ENCODE assay signal across 8 mouse cellular contexts in the genomic region with DNA sequence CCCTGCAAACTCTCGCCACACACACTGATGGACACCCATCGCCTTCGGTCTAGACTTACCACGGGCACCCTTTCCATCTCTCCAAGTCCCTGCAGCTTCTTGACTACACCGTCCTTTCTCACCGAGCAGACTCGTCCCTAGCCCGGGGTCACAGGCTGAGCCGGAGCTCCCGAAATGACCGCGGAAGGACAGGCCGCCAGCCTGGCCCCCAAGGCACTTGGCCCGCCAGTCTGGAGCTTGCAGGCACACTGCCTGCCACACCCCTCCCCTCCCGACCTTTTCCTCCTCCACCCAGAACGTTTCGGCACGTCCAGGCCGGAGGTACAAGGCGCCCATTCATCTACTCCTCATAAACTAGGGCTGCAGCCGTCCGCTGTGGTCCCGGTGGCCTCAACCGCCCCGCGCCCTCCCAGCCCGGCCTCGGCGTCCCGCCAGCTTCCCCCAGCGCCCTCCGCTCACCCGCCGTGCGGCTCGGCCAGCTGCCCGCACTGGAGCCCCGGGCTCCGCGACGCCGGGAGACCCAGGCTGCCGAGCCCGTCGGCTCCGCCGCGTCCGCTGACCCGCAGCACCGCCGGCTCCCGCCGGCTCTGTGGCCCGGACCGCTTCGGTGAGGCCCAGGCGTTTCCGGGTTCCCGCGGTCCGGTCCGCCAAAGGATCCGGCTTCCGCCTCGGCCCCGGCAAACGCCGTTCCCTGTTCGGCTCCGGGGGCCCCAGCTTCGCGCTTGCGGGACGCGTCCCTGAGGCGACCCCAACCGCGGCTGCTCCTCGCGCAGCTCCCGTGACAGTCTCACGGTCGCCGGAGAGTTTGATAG. TPM values are rescaled to one million over a fixed set of nuclear protein-coding genes. Genes with fewer than 3 reads are reported as not detected.
DNase-seq lines count a peak whose midpoint lies in the region; ATAC-seq and TF ChIP-seq lines count a peak whose summit lies in the region.

No protein-coding gene starts in this region.

- no peaks in the 10 kb centered on the region for H3K9me3 ChIP-seq in embryonic facial prominence, embryonic 14.5 days (ENCODE audit: control insufficient read depth, low read length)
- H3K9me3 ChIP-seq in limb, embryonic 14.5 days (ENCODE audit: control insufficient read depth, low read length) = no peaks in the 10 kb centered on the region
- no peaks in the 10 kb centered on the region for H3K9me3 ChIP-seq in midbrain, embryonic 16.5 days (replicated peaks; ENCODE audit: control insufficient read depth, low read length, poor library complexity, severe bottlenecking)

- DNase-seq in 3134 (ENCODE audit: extremely low read depth, insufficient read length, low spot score) = peak; percentile 86
- DNase-seq in adrenal gland, postnatal 4 days (ENCODE audit: low spot score in 2 of 2) = peak; percentile 67 to 74
- peak; percentile 67 for DNase-seq in embryonic facial prominence, embryonic 14.5 days (ENCODE audit: low spot score)
- peak; percentile 74 for DNase-seq in heart, adult 8-10 months (ENCODE audit: low spot score)
- peak; percentile 63 for DNase-seq in kidney, adult 9 months
- peak; percentile 65 for DNase-seq in limb, embryonic 14.5 days (ENCODE audit: low spot score)
- DNase-seq in spleen, adult 2 months (ENCODE audit: low read depth in 1 of 2, low spot score in 2 of 2) = peak; percentile 29 to 62

- no peak for TF ChIP-seq CTCF in spleen, adult 2 months (IDR thresholded peaks at IDR 0.05; ENCODE audit: extremely low read depth, insufficient read depth, insufficient read length, insufficient replicate concordance)

- no peaks in the 10 kb centered on the region for H3K27me3 ChIP-seq in embryonic facial prominence, embryonic 14.5 days (replicated peaks; ENCODE audit: control insufficient read depth, insufficient read depth, low read length)
- no peaks in the 10 kb centered on the region for H3K27me3 ChIP-seq in limb, embryonic 14.5 days (ENCODE audit: control insufficient read depth, insufficient read depth, low read length)
- H3K27me3 ChIP-seq in midbrain, embryonic 16.5 days (ENCODE audit: control insufficient read depth, insufficient read depth, low read depth, low read length) = no peaks in the 10 kb centered on the region
- H3K27me3 ChIP-seq in spleen, adult 2 months (ENCODE audit: control insufficient read depth, insufficient read depth, low read length) = no peaks in the 10 kb centered on the region

- no peaks in the 10 kb centered on the region for H3K36me3 ChIP-seq in embryonic facial prominence, embryonic 14.5 days (ENCODE audit: control insufficient read depth, insufficient read depth, low read length)
- peaks cover 2% of the 10 kb centered on the region; the same call in 1 of the 2 replicates for H3K36me3 ChIP-seq in limb, embryonic 14.5 days (ENCODE audit: control insufficient read depth, insufficient read depth, low read length)
- no peaks in the 10 kb centered on the region for H3K36me3 ChIP-seq in midbrain, embryonic 16.5 days (ENCODE audit: control insufficient read depth, insufficient read depth, low read length)
- H3K36me3 ChIP-seq in spleen, adult 2 months (ENCODE audit: control insufficient read depth, insufficient read depth, low read length) = peaks cover 1% of the 10 kb centered on the region; the same call in 1 of the 2 replicates

- H3K4me1 ChIP-seq in embryonic facial prominence, embryonic 14.5 days (ENCODE audit: control insufficient read depth, insufficient read depth, low read length) = peaks cover 10% of the 10 kb centered on the region
- peaks cover 10% of the 10 kb centered on the region for H3K4me1 ChIP-seq in limb, embryonic 14.5 days (ENCODE audit: control insufficient read depth, insufficient read depth, low read length)
- peaks cover 10% of the 10 kb centered on the region for H3K4me1 ChIP-seq in midbrain, embryonic 16.5 days (ENCODE audit: control insufficient read depth, insufficient read depth, low read length)
- H3K4me1 ChIP-seq in spleen, adult 2 months (ENCODE audit: control insufficient read depth, insufficient read depth, insufficient read length) = peaks cover 7% of the 10 kb centered on the region

- peak overlapping the region; percentile 97 for H3K9ac ChIP-seq in embryonic facial prominence, embryonic 14.5 days (ENCODE audit: low read depth, low read length)
- H3K9ac ChIP-seq in limb, embryonic 14.5 days (ENCODE audit: low read depth, low read length, severe bottlenecking) = peak overlapping the region; percentile 95
- H3K9ac ChIP-seq in midbrain, embryonic 16.5 days (ENCODE audit: low read depth, low read length) = peak overlapping the region; percentile 91

- ATAC-seq in embryonic facial prominence, embryonic 14.5 days (ENCODE audit: low read depth) = peak; percentile 92
- ATAC-seq in limb, embryonic 14.5 days (ENCODE audit: low FRiP score, low read depth) = peak; percentile 91
- ATAC-seq in midbrain, embryonic 16.5 days = peak; percentile 95

- under 1% methylated on average over 54 of the region's 85 CpGs for WGBS in embryonic facial prominence, embryonic 14.5 days
- WGBS in limb, embryonic 14.5 days = under 1% methylated on average over 65 of the region's 85 CpGs
- WGBS in midbrain, embryonic 16.5 days = under 1% methylated on average over 75 of the region's 85 CpGs
- under 1% methylated on average over 83 of the region's 85 CpGs for WGBS in spleen, adult 2 months

- peak overlapping the region; percentile 82 for H3K4me2 ChIP-seq in embryonic facial prominence, embryonic 14.5 days (ENCODE audit: low read depth, low read length)
- peak overlapping the region; percentile 70 for H3K4me2 ChIP-seq in limb, embryonic 14.5 days (replicated peaks; ENCODE audit: low read depth, low read length, severe bottlenecking)
- peak overlapping the region; percentile 89 for H3K4me2 ChIP-seq in midbrain, embryonic 16.5 days (ENCODE audit: low read length)

- TF ChIP-seq POLR2A in limb, embryonic 14.5 days (IDR thresholded peaks at IDR 0.05; ENCODE audit: borderline replicate concordance, extremely low read depth, insufficient read depth, insufficient read length) = no peak; the same call in 1 of the 2 replicates
- TF ChIP-seq POLR2A in spleen, adult 2 months (IDR thresholded peaks at IDR 0.05; ENCODE audit: low read depth, low read length) = peak; percentile 33; the same call in 1 of the 2 replicates

- H3K27ac ChIP-seq in embryonic facial prominence, embryonic 14.5 days (replicated peaks; ENCODE audit: low read depth, low read length) = peak overlapping the region; percentile 71
- H3K27ac ChIP-seq in limb, embryonic 14.5 days (replicated peaks; ENCODE audit: low read depth, low read length) = peak overlapping the region; percentile 82
- peak overlapping the region; percentile 61 for H3K27ac ChIP-seq in midbrain, embryonic 16.5 days (ENCODE audit: low read length)
- H3K27ac ChIP-seq in spleen, adult 2 months (ENCODE audit: insufficient read depth, low read length) = peak overlapping the region; percentile 53; the same call in 1 of the 2 replicates

- H3K4me3 ChIP-seq in embryonic facial prominence, embryonic 14.5 days (ENCODE audit: low read depth, low read length) = peak overlapping the region; percentile 96
- H3K4me3 ChIP-seq in limb, embryonic 14.5 days (replicated peaks; ENCODE audit: low read length) = peak overlapping the region; percentile 96
- peak overlapping the region; percentile 82 for H3K4me3 ChIP-seq in midbrain, embryonic 16.5 days (ENCODE audit: low read depth, low read length)
- peak overlapping the region; percentile 98 for H3K4me3 ChIP-seq in spleen, adult 2 months (ENCODE audit: extremely low read depth, insufficient read depth, insufficient read length)

RNA-seq across cellular contexts. Expression of a gene that starts 0.8 kb away (rescaled TPM):
- total RNA-seq in adrenal gland, postnatal 4 days (2021) = 10 to 100 TPM; 30.9 to 32.5 TPM
- 9.4 and 9.8 TPM in 2 replicates for polyA plus RNA-seq in embryonic facial prominence, embryonic 14.5 days (2014; fragmentation: Nextera tagmentation; extraction: Ambion mirVana)
- 10 to 100 TPM in 3 of 4 experiments, 1 to 10 TPM in 1; 10.0 to 14.0 (median 11.7) TPM for total RNA-seq in heart, adult 8-10 months (2022)
- polyA plus RNA-seq in limb, embryonic 14.5 days (2012; rRNA removed) = 20.7 and 23.3 TPM in 2 replicates
- polyA plus RNA-seq in limb, embryonic 14.5 days (2014; fragmentation: Nextera tagmentation; extraction: Ambion mirVana) = 9.6 and 10.8 TPM in 2 replicates
- 8.2 and 8.8 TPM in 2 replicates for polyA plus RNA-seq in midbrain, embryonic 16.5 days (2015; fragmentation: Nextera tagmentation; extraction: Ambion mirVana)
- 3.7 and 6.0 TPM in 2 replicates for polyA plus RNA-seq in spleen, adult 2 months (2012; rRNA removed)

RNA-seq across cellular contexts. Expression of a gene that starts 30.8 kb away (rescaled TPM):
- 1 to 10 TPM in 1 of 2 experiments, not detected in 1; 1.3 TPM for total RNA-seq in adrenal gland, postnatal 4 days (2021)
- not detected in 2 replicates for polyA plus RNA-seq in embryonic facial prominence, embryonic 14.5 days (2014; fragmentation: Nextera tagmentation; extraction: Ambion mirVana)
- 1 to 10 TPM in 1 of 4 experiments, not detected in 3; 1.0 TPM for total RNA-seq in heart, adult 8-10 months (2022)
- polyA plus RNA-seq in limb, embryonic 14.5 days (2012; rRNA removed) = not detected in 2 replicates
- not detected in 2 replicates for polyA plus RNA-seq in limb, embryonic 14.5 days (2014; fragmentation: Nextera tagmentation; extraction: Ambion mirVana)
- polyA plus RNA-seq in midbrain, embryonic 16.5 days (2015; fragmentation: Nextera tagmentation; extraction: Ambion mirVana) = not detected in 2 replicates
- not detected in 2 replicates for polyA plus RNA-seq in spleen, adult 2 months (2012; rRNA removed)

RNA-seq across cellular contexts. Expression of a gene that starts 49.4 kb away (rescaled TPM):
- total RNA-seq in adrenal gland, postnatal 4 days (2021) = 10 to 100 TPM; 54.5 to 58.8 TPM
- polyA plus RNA-seq in embryonic facial prominence, embryonic 14.5 days (2014; fragmentation: Nextera tagmentation; extraction: Ambion mirVana) = 77.5 and 86.2 TPM in 2 replicates
- 10 to 100 TPM; 13.5 to 16.7 (median 15.5) TPM for total RNA-seq in heart, adult 8-10 months (2022)
- 43.3 and 46.3 TPM in 2 replicates for polyA plus RNA-seq in limb, embryonic 14.5 days (2012; rRNA removed)
- polyA plus RNA-seq in limb, embryonic 14.5 days (2014; fragmentation: Nextera tagmentation; extraction: Ambion mirVana) = 80.5 and 84.6 TPM in 2 replicates
- polyA plus RNA-seq in midbrain, embryonic 16.5 days (2015; fragmentation: Nextera tagmentation; extraction: Ambion mirVana) = 68.3 and 69.8 TPM in 2 replicates
- polyA plus RNA-seq in spleen, adult 2 months (2012; rRNA removed) = 12.2 and 12.6 TPM in 2 replicates

Comparison
In these comparisons a context has a peak if more than half of its experiments do, and no peak if none do; other contexts are left out.
1. Peak in every context shown above with its lines: DNase-seq, ATAC-seq, H3K4me3 ChIP-seq and H3K27ac ChIP-seq.